Mouse (Mus musculus): ENCODE results near the gene Fshb.

- TF ChIP-seq MYOG (IDR thresholded peaks at IDR 0.05; ENCODE audit: control insufficient read depth, extremely low read depth, insufficient read length) (no peak), CTCF (IDR thresholded peaks at IDR 0.05; ENCODE audit: control insufficient read depth, insufficient read depth, insufficient read length) (no peak), USF1 (IDR thresholded peaks at IDR 0.05; ENCODE audit: low read depth) (no peak), MYOD1 (IDR thresholded peaks at IDR 0.05; ENCODE audit: control insufficient read depth, insufficient read length, low read depth) (no peak), MAX (IDR thresholded peaks at IDR 0.05) (no peak), FOSL1 (IDR thresholded peaks at IDR 0.05; ENCODE audit: insufficient read depth, low read length, poor library complexity, severe bottlenecking) (no peak)
These were observed 40.1 kb downstream of the Fshb start for GRCm38 (mm10) chr2:107019331-107019730.
